Mouse (Mus musculus) heart, embryonic 16.5 days (tissue): ENCODE results near the gene Gm9821. TPM values are rescaled to one million over a fixed set of nuclear protein-coding genes. Genes with fewer than 3 reads are reported as not detected.

Experiments used
- ATAC-seq: fragments of 200-750 bp; cut with Nextera tagmentation; replicated peaks from 2 replicates; pipeline ENCODE4 v1.8.0; 2017; ENCODE audit warnings: moderate number of reproducible peaks; ENCODE audit not compliant: insufficient read depth, low FRiP score; ENCODE audit errors: extremely low read depth
- H3K27ac ChIP-seq: fragments of 300-500 bp; sonication (generic); 2 replicates; pipeline ENCODE4 v1.5.1; 2014; ENCODE audit warnings: mild to moderate bottlenecking, low read length, control low read depth, moderate library complexity
- H3K27me3 ChIP-seq: fragments of 300-500 bp; sonication (generic); 2 replicates; pipeline ENCODE4 v1.6.1; 2014; ENCODE audit warnings: low read length, mixed read lengths; ENCODE audit not compliant: control insufficient read depth, insufficient read depth
- H3K36me3 ChIP-seq: fragments of 300-500 bp; sonication (generic); 2 replicates; pipeline ENCODE4 v1.6.1; 2014; ENCODE audit not compliant: control insufficient read depth, insufficient read depth
- H3K4me1 ChIP-seq: fragments of 300-500 bp; sonication (generic); 2 replicates; pipeline ENCODE4 v1.6.1; 2014; ENCODE audit warnings: low read length, mixed read lengths; ENCODE audit not compliant: control insufficient read depth, insufficient read depth
- H3K4me2 ChIP-seq: fragments of 300-500 bp; sonication (generic); 2 replicates; pipeline ENCODE4 v1.6.1; 2014; ENCODE audit warnings: low read depth, mild to moderate bottlenecking, control low read depth, low read length
- H3K4me3 ChIP-seq: fragments of 300-500 bp; sonication (generic); 2 replicates; pipeline ENCODE4 v1.5.1; 2014; ENCODE audit warnings: mild to moderate bottlenecking, control low read depth, low read length
- H3K9ac ChIP-seq: fragments of 300-500 bp; sonication (generic); 2 replicates; pipeline ENCODE4 v1.6.1; 2014; ENCODE audit warnings: low read length, control low read depth
- H3K9me3 ChIP-seq: fragments of 300-500 bp; sonication (generic); replicated peaks from 2 replicates; pipeline ENCODE4 v1.6.1; 2016; ENCODE audit warnings: low read length; ENCODE audit not compliant: control insufficient read depth
- WGBS: fragments of 180-500 bp; shearing (Covaris S2); extraction: QIAGEN DNeasy Blood & Tissue Kit; methylation state at CpG from one replicate; pipeline ENCODE4 v1.1.7; 2014; 5-methylcytosine and 5-hydroxymethylcytosine counted together
- polyA plus RNA-seq: library from polyadenylated mRNA; unstranded; fragments of >200 nt; fragmentation: Nextera tagmentation; extraction: Ambion mirVana; gene quantifications from 2 replicates; pipeline ENCODE4 v1.2.1, GENCODE M21; 2015

The Gm9821 gene
- polyA plus RNA-seq, 1 experiment from 2014 or later: 2.1 TPM

- Histone ChIP-seq H3K4me2 (peak overlapping the region; percentile 56), H3K36me3 (no peaks in the 10 kb centered on the region), H3K27me3 (peaks cover 22% of the 10 kb centered on the region), H3K27ac (peak overlapping the region; percentile 96), H3K9ac (peak overlapping the region; percentile 61), H3K4me1 (peaks cover 29% of the 10 kb centered on the region), H3K4me3 (peak overlapping the region; percentile 26), H3K9me3 (no peaks in the 10 kb centered on the region)
- WGBS: 11% methylated on average over 21 of the region's 21 CpGs
- peak; percentile 75 for ATAC-seq
Measured at GRCm38 (mm10) chr2:91971231-91972097, 26.0 kb downstream of the Gm9821 start.

GRCm38 (mm10) chr2:91972121-91972566, 26.6 kb downstream of the Gm9821 start:
- ATAC-seq: peak; percentile 9; the same call in 1 of the 2 replicates
- Histone ChIP-seq H3K4me3 (no peak overlapping the region), H3K9ac (peak overlapping the region; percentile 61), H3K36me3 (no peaks in the 10 kb centered on the region), H3K27ac (peak overlapping the region; percentile 96), H3K27me3 (peaks cover 28% of the 10 kb centered on the region), H3K4me1 (peaks cover 29% of the 10 kb centered on the region), H3K4me2 (peak overlapping the region; percentile 56), H3K9me3 (no peaks in the 10 kb centered on the region)
- 23% methylated on average over 13 of the region's 13 CpGs for WGBS

- WGBS: 65% methylated on average over 7 of the region's 7 CpGs
- ATAC-seq: no peak
- no peak overlapping the region for H3K27ac ChIP-seq
Measured at GRCm38 (mm10) chr2:91973416-91974135, 28.1 kb downstream of the Gm9821 start.

GRCm38 (mm10) chr2:91975581-91976541, 30.4 kb downstream of the Gm9821 start, which contains the start of gene Dgkz:
Dgkz (minus strand) TSS chr2:91975864.
- no peak within 1 kb of the TSS for H3K27ac ChIP-seq
- peaks cover 28% of the 10 kb centered on the region for H3K27me3 ChIP-seq
- 2% methylated on average over 79 of the region's 79 CpGs for WGBS
- H3K9me3 ChIP-seq: no peaks in the 10 kb centered on the region
- peak within 1 kb of the TSS; percentile 80 for H3K4me2 ChIP-seq
- peak within 1 kb of the TSS; percentile 55 for H3K4me3 ChIP-seq
- peaks cover 38% of the 10 kb centered on the region for H3K4me1 ChIP-seq
- peak within 1 kb of the TSS; percentile 67 for H3K9ac ChIP-seq
- ATAC-seq: no peak
- H3K36me3 ChIP-seq: no peaks in the 10 kb centered on the region

More at GRCm38 (mm10) chr2:91973416-91974135, 28.1 kb downstream of the Gm9821 start:
- no peaks in the 10 kb centered on the region for H3K9me3 ChIP-seq
- peaks cover 40% of the 10 kb centered on the region for H3K4me1 ChIP-seq
- H3K4me3 ChIP-seq: no peak overlapping the region
- peaks cover 28% of the 10 kb centered on the region for H3K27me3 ChIP-seq
- no peaks in the 10 kb centered on the region for H3K36me3 ChIP-seq
- no peak overlapping the region for H3K4me2 ChIP-seq
- no peak overlapping the region for H3K9ac ChIP-seq

- peaks cover 23% of the 10 kb centered on the region for H3K4me1 ChIP-seq
- H3K27ac ChIP-seq: peak overlapping the region; percentile 65
- H3K27me3 ChIP-seq: peaks cover 28% of the 10 kb centered on the region
- no peak overlapping the region for H3K4me2 ChIP-seq
- no peak for ATAC-seq
- H3K36me3 ChIP-seq: no peaks in the 10 kb centered on the region
- WGBS: 62% methylated on average over 4 of the region's 4 CpGs
- H3K9me3 ChIP-seq: no peaks in the 10 kb centered on the region
- no peak overlapping the region for H3K9ac ChIP-seq
- no peak overlapping the region for H3K4me3 ChIP-seq
Measured at GRCm38 (mm10) chr2:91977960-91978359, 32.5 kb downstream of the Gm9821 start.

- WGBS: 14% methylated on average over 2 of the region's 2 CpGs
- peaks cover 23% of the 10 kb centered on the region for H3K4me1 ChIP-seq
- peak overlapping the region; percentile 65 for H3K27ac ChIP-seq
- no peaks in the 10 kb centered on the region for H3K9me3 ChIP-seq
- ATAC-seq: peak; percentile 63
- H3K27me3 ChIP-seq: peaks cover 28% of the 10 kb centered on the region
- no peak overlapping the region for H3K4me3 ChIP-seq
- H3K9ac ChIP-seq: no peak overlapping the region
- no peak overlapping the region for H3K4me2 ChIP-seq
- H3K36me3 ChIP-seq: no peaks in the 10 kb centered on the region
Measured at GRCm38 (mm10) chr2:91978547-91978946, 33.0 kb downstream of the Gm9821 start.

- Histone ChIP-seq H3K27ac (no peak overlapping the region), H3K4me1 (peaks cover 28% of the 10 kb centered on the region), H3K27me3 (peaks cover 17% of the 10 kb centered on the region), H3K36me3 (no peaks in the 10 kb centered on the region), H3K4me3 (no peak overlapping the region), H3K9ac (no peak overlapping the region), H3K4me2 (no peak overlapping the region), H3K9me3 (no peaks in the 10 kb centered on the region)
- 24% methylated on average over 4 of the region's 4 CpGs for WGBS
- no peak for ATAC-seq
Measured at GRCm38 (mm10) chr2:91980245-91980644, 34.7 kb downstream of the Gm9821 start.

- Histone ChIP-seq H3K4me3 (no peak overlapping the region), H3K9me3 (no peaks in the 10 kb centered on the region), H3K27ac (no peak overlapping the region), H3K36me3 (no peaks in the 10 kb centered on the region), H3K9ac (no peak overlapping the region), H3K4me2 (no peak overlapping the region), H3K27me3 (peaks cover 12% of the 10 kb centered on the region; the same call in 1 of the 2 replicates), H3K4me1 (peaks cover 27% of the 10 kb centered on the region)
- WGBS: 64% methylated on average over 5 of the region's 5 CpGs
- ATAC-seq: no peak
Measured at GRCm38 (mm10) chr2:91980830-91981229, 35.3 kb downstream of the Gm9821 start.
